Mouse (Mus musculus) monocyte, adult 5-6 weeks (primary cell): ENCODE measurements around the gene Spaca4. TPM values are rescaled to one million over a fixed set of nuclear protein-coding genes. Genes with fewer than 3 reads are reported as not detected.

Experiments used
- ATAC-seq: fragments of 153-309, 156-312 bp; replicated peaks from 2 replicates; pipeline ENCODE4 v1.8.0; 2017; ENCODE audit warnings: mild to moderate bottlenecking; ENCODE audit not compliant: low TSS enrichment, insufficient number of reproducible peaks, severe bottlenecking, poor library complexity, low FRiP score
- total RNA-seq: library from RNA; stranded (forward); fragments of 200-1000, 200-491, 200-594 nt; gene quantifications from 3 replicates; pipeline ENCODE4 v1.2.3, GENCODE M21; 2017

The Spaca4 gene
- total RNA-seq, 1 experiment from 2014 or later = not detected

DNA sequence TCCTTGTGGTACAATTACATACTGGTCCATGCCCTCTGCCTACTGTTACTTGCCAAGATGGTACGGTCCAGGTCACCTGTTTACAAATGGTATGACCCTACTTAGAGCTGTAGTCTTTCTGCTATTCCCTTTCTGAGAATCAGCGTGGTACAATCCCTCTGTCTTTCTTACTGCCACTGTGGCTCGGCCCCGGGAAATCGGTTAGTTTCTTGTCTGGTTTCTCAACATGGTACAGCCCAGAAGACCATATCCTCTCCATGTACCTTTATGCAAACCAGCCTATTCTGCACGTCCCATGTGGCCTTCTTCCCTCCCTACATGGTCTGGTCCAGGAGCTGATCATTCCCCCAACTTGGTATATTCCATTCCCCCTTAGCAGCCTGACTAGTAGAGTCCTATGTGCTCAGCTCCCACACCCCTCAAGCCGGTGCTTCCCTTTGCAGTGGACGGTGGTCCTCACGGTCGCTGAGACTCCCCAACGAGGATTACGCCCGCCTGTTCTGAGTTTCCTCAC lies 21.5 kb downstream of the Spaca4 start:
- ATAC-seq = no peak

DNA sequence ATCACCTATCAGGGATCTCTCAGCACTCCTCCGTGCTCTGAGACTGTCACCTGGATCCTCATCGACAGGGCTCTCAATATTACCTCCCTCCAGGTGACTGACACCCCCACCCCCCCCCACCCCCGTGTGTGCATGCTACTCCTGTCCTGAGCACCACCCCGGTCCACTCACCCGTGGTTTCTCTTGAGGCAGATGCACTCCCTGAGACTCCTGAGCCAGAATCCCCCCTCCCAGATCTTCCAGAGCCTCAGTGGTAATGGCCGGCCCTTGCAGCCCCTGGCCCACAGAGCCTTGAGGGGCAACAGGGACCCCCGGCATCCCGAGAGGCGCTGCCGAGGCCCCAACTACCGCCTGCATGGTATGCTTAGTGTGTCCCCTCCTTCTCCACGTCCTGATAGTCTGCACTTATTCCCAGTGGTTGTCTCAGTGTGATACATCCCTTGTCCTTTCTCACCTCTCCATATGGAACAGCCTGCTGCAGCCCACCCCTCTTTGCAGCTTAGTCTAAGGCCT lies 22.0 kb downstream of the Spaca4 start:
- ATAC-seq = no peak

DNA sequence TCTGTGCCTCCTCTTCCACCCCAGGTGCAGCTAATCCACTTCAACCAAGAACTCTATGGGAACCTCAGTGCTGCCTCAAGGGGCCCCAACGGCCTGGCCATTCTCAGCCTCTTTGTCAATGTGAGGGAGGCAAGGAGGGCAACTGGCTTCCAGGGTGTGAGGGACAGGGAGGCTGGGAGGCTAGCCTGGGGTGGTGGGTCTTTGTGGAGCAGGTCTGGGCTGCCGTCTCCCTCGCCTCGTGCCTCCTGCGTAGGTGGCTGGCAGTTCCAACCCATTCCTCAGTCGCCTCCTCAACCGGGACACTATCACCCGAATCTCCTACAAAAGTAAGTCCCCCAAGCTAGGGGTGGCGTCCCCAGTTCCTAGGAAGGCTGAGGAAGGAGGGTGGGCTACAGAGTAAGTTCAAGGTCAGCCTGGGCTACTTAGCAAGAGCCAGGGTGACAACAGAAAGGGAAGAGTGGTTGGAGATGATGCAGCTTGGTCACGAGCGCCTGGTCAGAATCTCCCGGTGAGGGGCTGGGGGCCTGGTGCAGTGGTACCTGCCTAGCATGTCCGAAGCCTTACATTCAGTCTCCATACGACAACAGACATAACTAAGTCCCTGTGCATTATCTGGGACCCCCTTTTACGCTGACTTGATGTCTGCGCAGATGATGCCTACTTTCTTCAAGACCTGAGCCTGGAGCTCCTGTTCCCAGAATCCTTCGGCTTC lies 22.6 kb downstream of the Spaca4 start:
- ATAC-seq = no peak

DNA sequence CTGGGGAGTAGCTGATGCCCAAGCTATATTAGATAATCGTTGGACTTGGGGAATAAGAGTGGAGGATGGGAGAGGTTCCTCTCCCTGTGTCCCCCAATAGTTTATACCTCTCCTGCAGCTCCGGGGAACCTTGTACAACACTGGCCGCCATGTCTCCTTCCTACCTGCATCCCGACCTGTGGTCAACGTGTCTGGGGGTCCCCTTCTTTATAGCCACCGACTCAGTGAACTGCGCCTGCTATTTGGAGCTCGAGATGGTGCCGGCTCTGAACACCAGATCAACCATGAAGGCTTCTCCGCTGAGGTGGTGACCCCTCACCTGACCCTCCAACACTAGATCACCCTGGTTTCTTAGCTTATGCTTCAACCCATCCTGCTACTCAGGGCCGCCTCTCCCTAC lies 23.3 kb downstream of the Spaca4 start:
- no peak for ATAC-seq

DNA sequence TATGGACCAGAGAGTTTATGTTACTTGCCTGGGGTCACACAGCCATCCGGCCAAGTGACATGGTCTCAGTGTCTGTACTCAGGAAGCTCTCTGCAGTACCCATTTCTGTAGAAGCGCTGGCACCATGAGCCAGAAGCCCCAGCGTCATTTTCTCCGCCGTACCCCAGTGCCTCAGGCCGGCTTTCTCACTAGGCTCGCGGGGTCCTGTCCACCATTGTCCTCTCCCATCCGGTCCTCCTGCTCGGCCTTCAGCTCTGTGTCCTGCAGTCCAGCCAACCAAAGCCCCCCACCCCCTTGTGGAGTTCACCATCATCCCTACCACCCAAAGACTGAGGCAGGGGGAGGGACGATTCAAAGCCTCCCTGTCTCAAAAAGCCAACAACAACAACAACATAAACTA lies 24.0 kb downstream of the Spaca4 start:
- no peak for ATAC-seq

DNA sequence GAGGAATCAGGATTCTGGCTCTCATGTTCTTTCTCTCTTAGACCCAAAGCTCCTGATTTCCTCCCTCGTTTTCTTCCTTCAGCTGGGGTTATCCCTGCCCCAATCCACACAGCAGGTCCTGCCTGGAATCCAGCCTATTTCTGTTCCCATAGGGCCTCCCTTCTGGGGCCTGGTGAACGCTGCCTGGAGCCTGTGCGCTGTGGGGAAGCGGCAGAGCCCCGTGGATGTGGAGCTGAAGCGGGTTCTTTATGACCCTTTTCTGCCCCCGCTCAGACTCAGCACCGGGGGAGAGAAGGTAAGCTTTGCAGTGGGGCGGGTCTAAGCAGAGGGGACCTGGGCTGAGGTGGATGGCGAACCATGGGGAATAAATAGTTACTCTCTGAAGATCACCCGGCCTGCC lies 24.5 kb downstream of the Spaca4 start:
- no peak for ATAC-seq

DNA sequence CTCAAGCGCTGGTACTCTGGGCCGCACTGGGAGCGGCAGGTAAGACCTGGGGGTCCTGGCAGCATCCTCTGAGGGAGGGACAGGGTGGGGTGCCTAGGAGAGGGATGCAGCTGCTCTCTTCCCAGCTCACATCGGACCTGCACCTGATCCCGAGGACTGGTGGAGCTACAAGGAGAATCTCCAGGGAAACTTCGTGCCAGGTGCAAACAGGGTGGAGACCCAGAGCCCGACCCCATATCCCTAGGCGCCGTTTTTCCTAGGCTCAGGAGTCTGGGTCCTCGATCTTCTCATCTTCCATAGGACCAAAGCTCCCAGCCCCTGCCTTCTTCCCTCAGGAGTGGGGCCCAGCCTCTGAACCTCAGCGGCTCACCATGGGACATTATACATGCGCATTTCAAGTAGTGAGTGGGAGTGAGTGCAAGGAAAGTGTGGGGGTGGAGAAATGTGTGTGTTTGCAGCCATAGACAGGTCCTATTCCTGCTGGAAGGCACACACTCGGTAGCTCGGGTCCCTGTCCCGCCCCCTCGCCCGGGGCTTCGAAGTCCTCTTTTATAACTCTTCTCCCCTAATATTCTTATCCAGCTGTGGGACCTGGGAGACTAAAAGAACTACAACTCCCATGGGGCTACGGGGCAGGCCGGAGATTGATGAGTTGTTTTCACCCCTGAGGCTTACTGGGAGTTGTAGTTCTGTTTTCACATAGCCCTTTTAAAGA lies 25.2 kb downstream of the Spaca4 start:
- ATAC-seq = peak; percentile 38; the same call in 1 of the 2 replicates

DNA sequence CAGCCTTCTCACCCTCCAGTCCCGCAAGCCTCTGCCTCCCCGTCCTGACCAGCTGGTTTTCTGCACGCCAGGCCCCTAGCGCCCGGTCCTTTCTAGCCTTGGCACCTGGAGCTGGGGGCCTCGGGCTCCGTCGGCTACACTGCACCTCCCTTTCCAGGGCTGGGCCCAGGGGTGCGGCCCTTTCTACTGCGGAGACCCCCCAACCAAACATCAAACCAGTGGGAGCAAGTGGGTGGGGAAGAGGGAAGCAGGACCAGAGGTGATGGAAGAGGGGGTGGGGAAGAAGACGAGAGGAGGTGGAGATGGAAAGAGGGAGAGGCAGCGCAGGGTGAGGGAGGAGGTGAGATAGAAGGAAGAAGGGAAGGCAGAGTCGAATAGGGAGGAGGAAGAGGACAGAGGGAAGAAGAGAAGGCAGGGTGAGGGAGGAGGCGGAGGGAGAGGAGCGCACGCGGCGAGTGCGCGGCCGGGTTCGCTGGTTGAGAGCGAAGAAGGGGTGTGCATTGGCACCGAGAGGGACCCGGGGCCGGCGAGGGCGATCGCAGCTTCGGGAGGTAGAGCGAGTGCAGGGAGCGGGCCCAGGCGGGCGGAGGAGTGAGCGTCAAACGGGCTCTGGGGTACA lies 26.0 kb downstream of the Spaca4 start, which contains the start of gene Car11:
TSS of gene Car11 (plus strand) at position 321 of the 619 bp plus-strand sequence.
- ATAC-seq = no peak

DNA sequence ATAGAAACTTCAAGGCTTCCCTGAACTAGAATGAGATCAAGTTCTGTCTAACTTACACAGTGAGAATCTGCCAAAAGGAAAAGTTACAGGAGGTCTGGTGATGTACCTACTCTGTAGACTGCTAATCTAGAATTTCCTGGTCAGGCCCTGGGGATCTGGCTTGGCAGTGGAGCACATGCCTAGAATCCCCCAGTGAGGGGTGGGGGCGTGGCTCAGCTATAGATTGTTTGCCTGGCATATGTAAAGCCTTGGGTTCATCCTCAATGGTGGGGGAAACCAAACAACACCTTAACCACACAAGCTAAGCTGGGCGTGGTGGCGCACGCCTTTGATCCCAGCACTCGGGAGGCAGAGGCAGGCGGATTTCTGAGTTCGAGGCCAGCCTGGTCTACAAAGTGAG lies 27.7 kb downstream of the Spaca4 start:
- no peak for ATAC-seq

DNA sequence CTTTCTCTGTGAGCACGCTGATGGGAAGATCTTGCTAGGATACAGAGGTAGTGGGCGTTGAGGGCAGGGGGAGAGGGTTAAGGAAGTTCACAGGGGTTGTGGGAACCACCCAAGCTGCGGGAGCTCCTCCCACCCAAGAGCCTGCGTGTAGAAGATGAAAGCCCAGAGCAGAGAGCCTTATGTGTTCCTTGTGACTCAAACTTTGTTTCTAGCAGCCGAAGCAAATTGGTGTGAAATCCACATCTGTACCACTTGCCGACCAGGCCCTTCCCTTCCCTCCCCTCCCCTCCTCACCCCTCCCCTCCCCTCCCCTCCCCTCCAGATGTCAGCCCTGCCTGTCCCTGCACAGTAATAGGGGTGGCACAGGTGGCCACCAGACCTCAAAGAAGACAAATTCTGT lies 30.5 kb downstream of the Spaca4 start:
- no peak for ATAC-seq

DNA sequence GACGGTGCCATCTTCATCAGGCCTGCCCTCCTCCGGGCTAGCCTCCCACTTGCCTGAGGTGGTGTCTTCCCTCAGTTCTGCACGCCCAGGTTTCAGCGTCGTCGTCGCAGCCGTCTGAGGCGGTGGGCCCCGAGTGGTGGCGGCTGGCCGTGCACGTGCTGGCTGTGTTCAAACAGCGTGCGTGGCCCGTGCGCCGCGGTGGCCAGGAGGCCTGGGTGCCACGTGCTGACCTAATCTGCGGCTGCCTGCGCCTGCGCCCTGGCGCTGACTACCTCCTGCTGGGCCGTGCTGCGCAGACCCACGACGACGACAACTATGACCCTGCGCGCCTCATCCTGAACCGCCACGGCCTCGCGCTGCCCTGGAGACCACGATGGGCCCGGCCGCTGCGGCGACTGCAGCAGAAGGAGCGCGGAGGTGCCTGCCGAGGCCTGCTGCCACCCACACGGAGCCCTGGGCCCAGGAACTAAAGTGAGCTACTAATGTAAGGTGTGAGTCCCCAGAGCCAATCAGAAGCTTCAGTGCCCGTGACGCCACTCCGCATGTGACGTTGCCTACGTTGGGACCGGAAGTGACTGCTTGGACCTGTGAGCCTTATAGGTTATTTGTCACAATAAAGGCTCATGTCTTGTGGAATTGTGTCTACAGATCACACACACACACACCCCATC lies 31.6 kb downstream of the Spaca4 start, which contains the start of gene Sec1:
TSS of gene Sec1 (minus strand) at position 482 of the 671 bp plus-strand sequence.
- no peak for ATAC-seq

DNA sequence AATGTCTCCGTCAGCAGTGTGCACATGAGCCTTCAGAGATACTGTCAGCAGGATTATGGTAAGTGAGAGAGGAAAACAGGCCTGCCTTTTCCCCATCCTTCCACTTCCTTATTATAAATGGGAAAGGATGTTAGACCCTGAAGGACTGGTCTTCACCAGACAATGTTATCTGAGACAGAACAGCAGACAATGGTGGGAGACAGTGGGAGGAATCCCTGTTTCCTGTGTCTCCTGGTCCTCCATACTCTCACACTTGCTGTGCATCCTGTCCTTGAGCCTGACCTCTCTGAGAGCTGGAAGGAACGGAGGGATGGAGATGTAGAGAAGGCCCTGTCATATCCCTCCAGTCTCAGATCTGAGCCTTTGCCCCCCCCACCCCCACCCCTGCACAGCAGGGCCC lies 33.2 kb downstream of the Spaca4 start:
- no peak for ATAC-seq

DNA sequence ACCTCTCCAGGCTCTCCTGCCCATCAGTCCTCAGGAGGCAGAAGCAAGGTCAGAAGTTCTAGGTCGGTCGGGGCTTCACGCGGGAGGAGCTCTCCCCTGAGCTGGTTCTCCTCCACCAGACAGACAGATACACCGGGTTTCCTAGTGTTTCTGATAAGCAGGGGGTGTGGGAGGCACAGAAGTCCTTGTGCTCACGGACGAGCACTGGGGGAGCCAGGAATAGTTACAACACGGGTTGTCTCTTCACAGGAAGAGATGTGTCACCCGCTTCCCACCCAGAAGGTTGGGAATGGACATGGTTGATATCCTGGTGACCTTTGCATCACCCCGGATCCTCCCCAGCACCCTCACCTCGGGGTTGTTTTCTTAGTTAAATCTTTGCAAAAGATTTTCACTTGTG lies 35.8 kb downstream of the Spaca4 start:
- no peak for ATAC-seq

DNA sequence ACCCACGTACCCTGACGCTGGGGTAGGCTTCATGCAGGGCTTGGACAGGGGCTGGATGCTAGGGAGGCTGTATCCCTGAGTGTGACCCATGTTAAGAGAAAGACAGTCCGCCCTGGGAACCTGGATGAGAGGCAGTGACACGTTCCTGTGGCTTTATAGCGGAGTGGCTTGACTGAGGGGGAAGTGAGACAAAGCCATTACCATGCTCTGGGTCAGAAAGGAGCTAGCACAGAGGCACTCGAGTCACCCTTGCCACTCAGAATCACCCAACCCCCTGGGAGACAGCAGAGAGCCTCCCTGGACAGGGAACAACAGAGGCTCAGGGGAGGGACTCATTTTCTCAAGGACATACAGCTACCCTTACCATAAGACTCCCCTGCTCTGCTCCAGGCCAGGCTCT lies 36.5 kb downstream of the Spaca4 start:
- peak; percentile 7; the same call in 1 of the 2 replicates for ATAC-seq

DNA sequence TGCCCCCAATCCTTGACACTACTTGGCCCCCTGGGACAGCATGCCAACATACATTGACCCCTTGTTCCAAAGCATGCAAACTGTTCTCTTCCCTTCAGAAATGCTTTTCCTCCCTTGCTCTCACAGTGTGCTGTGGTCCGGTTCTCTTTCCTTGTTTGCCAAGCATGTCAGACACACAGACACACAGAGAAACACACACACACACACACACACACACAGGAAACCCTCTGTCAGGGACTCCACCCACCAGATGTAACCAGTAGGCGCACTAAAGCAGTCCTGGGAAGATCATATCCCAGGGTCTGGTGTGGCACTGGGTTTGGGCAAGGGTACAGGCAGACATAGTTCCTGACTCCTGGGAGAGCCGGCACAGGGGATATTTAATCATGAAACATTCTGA lies 38.8 kb downstream of the Spaca4 start:
- ATAC-seq = no peak

DNA sequence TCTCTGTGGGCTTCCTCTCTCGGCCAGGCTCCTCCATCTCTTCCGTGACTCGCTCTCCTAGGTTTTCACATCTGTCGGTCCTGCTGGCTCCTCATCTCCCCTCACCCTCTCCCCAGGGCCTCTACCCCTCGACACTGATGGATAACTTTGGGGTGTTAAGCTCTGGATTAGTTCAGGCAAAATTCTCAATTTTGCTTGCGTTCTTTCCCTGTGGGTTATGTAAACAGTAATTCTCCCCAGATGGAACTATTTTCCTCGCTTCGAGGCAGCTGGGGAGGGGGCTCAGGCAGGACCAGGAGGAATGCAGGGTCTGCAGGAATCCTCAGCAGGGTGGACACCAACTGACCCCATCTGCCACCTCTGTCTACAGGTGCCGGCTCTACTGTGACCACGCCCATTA lies 39.8 kb downstream of the Spaca4 start:
- no peak for ATAC-seq

DNA sequence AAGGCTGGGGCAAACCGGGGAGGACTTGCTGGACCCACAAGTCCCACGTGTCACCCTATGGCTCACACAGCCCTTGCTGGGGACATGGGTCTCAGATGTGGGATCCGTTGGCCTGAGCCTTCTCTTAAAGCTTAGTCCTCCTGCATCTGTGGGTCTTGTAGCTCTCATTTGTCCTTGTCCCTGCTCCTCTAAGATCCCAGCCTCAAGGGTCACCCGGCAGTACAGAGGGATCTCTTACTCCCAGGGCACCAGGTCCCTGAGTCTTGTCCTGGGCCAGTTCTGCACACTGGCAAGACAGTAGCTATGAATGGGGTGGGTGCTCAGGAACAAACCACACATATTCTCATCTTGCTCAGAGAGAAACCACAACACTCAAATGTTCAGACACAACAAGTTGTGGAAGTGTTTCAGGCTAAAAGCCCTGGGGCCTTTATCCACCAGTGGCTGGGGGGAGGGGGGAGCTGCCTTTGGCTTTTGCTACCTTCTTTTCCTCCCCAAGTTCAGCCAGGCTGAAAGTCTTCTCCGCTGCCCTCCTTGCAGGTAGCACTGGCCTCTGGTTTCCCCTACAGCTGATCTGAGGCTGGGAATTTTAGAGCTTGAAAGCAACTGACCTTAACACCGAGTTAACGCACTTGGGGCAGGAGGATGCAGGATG lies 42.1 kb downstream of the Spaca4 start, which contains the start of gene Ntn5:
TSS of gene Ntn5 (plus strand) at position 627 of the 655 bp plus-strand sequence.
- ATAC-seq = no peak
